Mouse (Mus musculus) erythroblast, embryonic 14.5 days (primary cell): ENCODE measurements around the gene Entpd6.

ENCODE experiments used
- GATA1 ChIP-seq: IDR thresholded peaks from 2 replicates; pipeline ENCODE4 v1.6.1; 2012; ENCODE audit warnings: low read length, inconsistent platforms, mixed read lengths
- TAL1 ChIP-seq: IDR thresholded peaks from 3 replicates; pipeline ENCODE4 v1.6.1; 2012; ENCODE audit warnings: low read length, inconsistent platforms, mixed read lengths

GRCm38 (mm10) chr2:150755016-150755415 is 6.2 kb downstream of the Entpd6 start:
- no peak for TF ChIP-seq GATA1
- TF ChIP-seq TAL1: no peak
